Mouse (Mus musculus): ENCODE measurements at regions not wholly inside any gene's neighbourhood (a gene's known extent, or its start where the extent isn't known, plus 50 kb on each side); places are given as distances from the start of the nearest gene placed in this dataset.

DNA sequence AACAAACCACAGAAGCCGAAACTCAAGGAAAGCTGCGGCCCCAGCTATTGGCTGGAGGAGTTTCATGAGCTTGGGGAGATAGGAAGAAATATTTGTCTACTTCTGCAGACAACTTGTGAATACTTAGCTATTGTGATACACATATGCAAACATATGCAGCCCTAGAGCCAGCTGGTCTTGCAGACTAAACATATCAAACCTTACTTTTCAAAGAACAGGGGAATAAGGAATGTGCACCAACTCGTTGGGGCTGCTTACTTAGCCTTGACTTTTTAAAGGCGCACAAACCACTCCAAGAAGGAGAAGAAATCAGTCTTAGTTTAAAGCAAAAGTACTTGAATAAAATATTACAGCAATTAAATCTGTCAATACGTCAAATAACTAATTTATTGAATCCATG, 106.8 kb upstream of the Lpar1 start:
- no peak overlapping the region for H3K27ac ChIP-seq (ENCODE audit: control insufficient read depth, low read depth, low read length)
- no peaks in the 10 kb centered on the region for H3K9me3 ChIP-seq (replicated peaks; ENCODE audit: insufficient read depth, low read length)
- TF ChIP-seq USF1 (IDR thresholded peaks at IDR 0.05; ENCODE audit: low read depth, low read length) (no peak), UBTF (IDR thresholded peaks at IDR 0.05; ENCODE audit: borderline replicate concordance, insufficient read depth, low read depth, low read length) (no peak), JUND (IDR thresholded peaks at IDR 0.05; ENCODE audit: low read depth, low read length) (no peak), TCF12 (IDR thresholded peaks at IDR 0.05; ENCODE audit: low read depth, low read length) (no peak), CHD2 (IDR thresholded peaks at IDR 0.05; ENCODE audit: low read length) (no peak), POLR2A (IDR thresholded peaks at IDR 0.05; ENCODE audit: control insufficient read depth in 1 of 2, insufficient read depth in 1 of 2, low read depth in 1 of 2, low read length in 2 of 2, poor library complexity in 1 of 2) (no peak), TAL1 (IDR thresholded peaks at IDR 0.05; ENCODE audit: low read length) (no peak), NELFE (IDR thresholded peaks at IDR 0.05; ENCODE audit: low read depth, low read length) (no peak), GATA1 (IDR thresholded peaks at IDR 0.05; ENCODE audit: low read depth, low read length) (no peak), ZKSCAN1 (IDR thresholded peaks at IDR 0.05; ENCODE audit: low read depth, low read length) (no peak), ZMIZ1 (IDR thresholded peaks at IDR 0.05; ENCODE audit: low read depth, low read length) (no peak), ZNF384 (IDR thresholded peaks at IDR 0.05; ENCODE audit: low read depth, low read length) (no peak), TBP (IDR thresholded peaks at IDR 0.05; ENCODE audit: low read depth, low read length) (no peak)
- no peaks in the 10 kb centered on the region; a peak in 1 of 4 replicates for H3K27me3 ChIP-seq (ENCODE audit: control insufficient read depth in 1 of 2, insufficient read depth in 2 of 2, low read length in 2 of 2)
- no peaks in the 10 kb centered on the region for H3K36me3 ChIP-seq (ENCODE audit: control insufficient read depth in 1 of 2, insufficient read depth in 2 of 2, low read length in 2 of 2)
- DNase-seq (ENCODE audit: low read depth, low spot score) = no peak
- H3K9ac ChIP-seq (ENCODE audit: control insufficient read depth, low read depth, low read length, poor library complexity, severe bottlenecking) = no peak overlapping the region
- H3K79me2 ChIP-seq (ENCODE audit: control insufficient read depth, insufficient read depth, low read length, poor library complexity) = no peaks in the 10 kb centered on the region
- H3K4me1 ChIP-seq (ENCODE audit: control insufficient read depth in 1 of 2, insufficient read depth in 2 of 2, low read length in 2 of 2) = no peaks in the 10 kb centered on the region
- H3K4me3 ChIP-seq (ENCODE audit: control insufficient read depth in 1 of 2, insufficient read depth in 1 of 2, low read depth in 2 of 2, low read length in 2 of 2) = no peak overlapping the region

DNA sequence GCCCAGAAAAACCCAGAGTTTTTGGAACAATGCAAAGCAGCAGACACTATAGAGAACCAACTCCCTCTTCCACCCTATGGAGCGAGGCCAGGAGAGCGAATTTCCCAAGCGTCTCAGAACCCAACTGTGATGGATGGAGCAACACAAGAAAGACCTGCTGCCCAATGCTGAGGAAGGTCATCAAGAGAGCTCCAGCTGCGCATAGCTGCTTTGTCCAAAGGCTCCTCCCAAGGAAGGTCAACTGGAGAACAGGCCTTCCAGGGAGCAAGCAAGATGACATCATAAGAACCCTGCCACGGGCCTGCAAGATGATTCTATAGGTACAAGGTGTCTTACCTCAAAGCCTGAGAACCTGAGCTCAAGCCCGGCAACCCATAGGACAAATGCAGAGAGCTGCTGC, 104.5 kb upstream of the Lpar1 start:
- H3K27me3 ChIP-seq (ENCODE audit: control insufficient read depth in 1 of 2, insufficient read depth in 2 of 2, low read length in 2 of 2) = no peaks in the 10 kb centered on the region; a peak in 1 of 4 replicates
- no peaks in the 10 kb centered on the region for H3K4me1 ChIP-seq (ENCODE audit: control insufficient read depth in 1 of 2, insufficient read depth in 2 of 2, low read length in 2 of 2)
- DNase-seq (ENCODE audit: low read depth, low spot score) = no peak
- no peaks in the 10 kb centered on the region for H3K79me2 ChIP-seq (ENCODE audit: control insufficient read depth, insufficient read depth, low read length, poor library complexity)
- no peaks in the 10 kb centered on the region for H3K9me3 ChIP-seq (replicated peaks; ENCODE audit: insufficient read depth, low read length)
- H3K27ac ChIP-seq (ENCODE audit: control insufficient read depth, low read depth, low read length) = no peak overlapping the region
- TF ChIP-seq MXI1 (IDR thresholded peaks at IDR 0.05; ENCODE audit: low read depth, low read length) = no peak
- TF ChIP-seq HCFC1 (IDR thresholded peaks at IDR 0.05; ENCODE audit: low read depth, low read length) = no peak
- no peak for TF ChIP-seq SMC3 (IDR thresholded peaks at IDR 0.05; ENCODE audit: low read depth, low read length)
- no peak for TF ChIP-seq BHLHE40 (IDR thresholded peaks at IDR 0.05; ENCODE audit: borderline replicate concordance, low read depth, low read length)
- TF ChIP-seq UBTF (IDR thresholded peaks at IDR 0.05; ENCODE audit: borderline replicate concordance, insufficient read depth, low read depth, low read length) = no peak
- TF ChIP-seq TBP (IDR thresholded peaks at IDR 0.05; ENCODE audit: low read depth, low read length) = no peak
- no peak overlapping the region for H3K4me3 ChIP-seq (ENCODE audit: control insufficient read depth in 1 of 2, insufficient read depth in 1 of 2, low read depth in 2 of 2, low read length in 2 of 2)
- no peak overlapping the region for H3K9ac ChIP-seq (ENCODE audit: control insufficient read depth, low read depth, low read length, poor library complexity, severe bottlenecking)
- no peaks in the 10 kb centered on the region for H3K36me3 ChIP-seq (ENCODE audit: control insufficient read depth in 1 of 2, insufficient read depth in 2 of 2, low read length in 2 of 2)

Data from MEL (cell line).